Mouse (Mus musculus) heart, adult 2 months (tissue): Measurements from ENCODE around the gene Pdgfd. TPM values are rescaled to one million over a fixed set of nuclear protein-coding genes. Genes with fewer than 3 reads are reported as not detected.

ENCODE experiments used
- DNase-seq, 2 experiments: peaks; one replicate each; pipeline ENCODE4 v3.0.0; 2021
- H3K27ac ChIP-seq: fragments of 200-600 bp; 2 replicates; pipeline ENCODE4 v1.8.1; 2022
- H3K27me3 ChIP-seq: fragments of 200-500 bp; 2 replicates; pipeline ENCODE4 v1.6.1; 2012; ENCODE audit warnings: mild to moderate bottlenecking, low read length, inconsistent platforms, mixed read lengths; ENCODE audit not compliant: control insufficient read depth, insufficient read depth
- H3K36me3 ChIP-seq: fragments of 200-500 bp; 2 replicates; pipeline ENCODE4 v1.6.1; 2012; ENCODE audit warnings: low read length, inconsistent platforms; ENCODE audit not compliant: control insufficient read depth, insufficient read depth
- H3K4me1 ChIP-seq: fragments of 200-500 bp; 2 replicates; pipeline ENCODE4 v1.6.1; 2011; ENCODE audit warnings: low read length; ENCODE audit not compliant: control insufficient read depth, insufficient read depth
- H3K4me3 ChIP-seq: fragments of 200-600 bp; 2 replicates; pipeline ENCODE4 v1.8.1; 2022
- H3K79me2 ChIP-seq: fragments of 200-500 bp; replicated peaks from 2 replicates; pipeline ENCODE4 v1.6.1; 2012; ENCODE audit warnings: mild to moderate bottlenecking, inconsistent platforms, low read length, moderate library complexity, mixed read lengths; ENCODE audit not compliant: control insufficient read depth, insufficient read depth
- H3K9ac ChIP-seq: fragments of 200-500 bp; 2 replicates; pipeline ENCODE4 v1.6.1; 2012; ENCODE audit warnings: low read depth, mild to moderate bottlenecking, control low read depth, inconsistent platforms, low read length, mixed read lengths
- CTCF ChIP-seq: fragments of 200-600 bp; IDR thresholded peaks from 2 replicates; pipeline ENCODE4 v1.8.1; 2022; ENCODE audit warnings: antibody characterized with exemption, mild to moderate bottlenecking, moderate library complexity
- EP300 ChIP-seq: fragments of 200-500 bp; IDR thresholded peaks from 2 replicates; pipeline ENCODE4 v1.6.1; 2011; ENCODE audit warnings: low read depth, low read length, control low read depth; ENCODE audit not compliant: insufficient read depth
- POLR2A ChIP-seq: fragments of 200-500 bp; IDR thresholded peaks from 2 replicates; pipeline ENCODE4 v1.6.1; 2011; ENCODE audit warnings: mild to moderate bottlenecking, low read depth, low read length, control low read depth; ENCODE audit not compliant: insufficient read depth
- WGBS: fragments of 180-500 bp; shearing (Covaris S2); methylation state at CpG from one replicate; pipeline ENCODE4 v1.1.7; 2018; 5-methylcytosine and 5-hydroxymethylcytosine counted together
- intact Hi-C: fragments of 180-260 bp; cut with DNase I; formaldehyde crosslinking; loops from one replicate; pipeline ENCODE4 v1.15.1; 2025
- polyA plus RNA-seq: library from polyadenylated mRNA; depleted of rRNA; stranded (reverse); fragments of >200 nt; gene quantifications from 2 replicates; pipeline ENCODE4 v1.2.3, GENCODE M21; 2012
- total RNA-seq, 2 experiments: library from RNA; stranded (reverse); gene quantifications; 2 replicates each; pipeline ENCODE4 v1.2.3; 2021

The Pdgfd gene
- total and polyA plus RNA-seq, 3 experiments = 4.1 to 13.1 (median 10.6) TPM

DNA sequence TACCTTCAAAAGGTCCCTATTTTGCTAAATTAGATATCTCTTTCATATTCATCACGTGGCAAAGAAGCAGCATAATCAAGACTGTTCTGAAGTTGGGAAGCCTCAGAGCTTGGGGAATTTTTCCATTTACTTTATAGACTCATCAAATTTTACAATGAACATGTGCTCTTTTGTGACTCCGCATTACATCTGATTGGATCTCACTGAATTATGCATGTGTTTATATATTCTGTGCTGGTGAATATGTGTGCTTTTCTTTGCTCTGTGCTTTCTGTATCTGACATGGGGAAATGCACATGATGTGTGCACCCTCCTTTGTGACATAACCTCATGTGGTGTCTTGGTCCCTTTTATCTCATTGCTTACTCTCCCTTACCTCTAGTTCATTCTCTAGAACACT is 83.6 kb downstream of the Pdgfd start:
- intact Hi-C loops = no loop called here
- no peak for TF ChIP-seq POLR2A
- TF ChIP-seq EP300 = no peak
- no peak for TF ChIP-seq CTCF
- Histone ChIP-seq H3K4me3 (no peak overlapping the region), H3K4me1 (no peaks in the 10 kb centered on the region), H3K27me3 (no peaks in the 10 kb centered on the region), H3K27ac (no peak overlapping the region), H3K36me3 (no peaks in the 10 kb centered on the region), H3K9ac (no peak overlapping the region), H3K79me2 (0 out of 2 replicates have a peak, but pooled peaks cover 2% of the 10 kb centered on the region)
- no peak for DNase-seq
- 88% methylated on average over 2 of the region's 2 CpGs for WGBS

GRCm38 (mm10) chr9:6257072-6257471 is 88.7 kb downstream of the Pdgfd start:
- H3K27ac ChIP-seq = no peak overlapping the region
- no peak for DNase-seq
- H3K4me3 ChIP-seq = no peak overlapping the region
- no peaks in the 10 kb centered on the region for H3K27me3 ChIP-seq
- H3K9ac ChIP-seq = no peak overlapping the region
- intact Hi-C loops = no loop called here
- 0 out of 2 replicates have a peak, but pooled peaks cover 2% of the 10 kb centered on the region for H3K79me2 ChIP-seq
- no peaks in the 10 kb centered on the region for H3K36me3 ChIP-seq
- TF ChIP-seq CTCF (no peak), POLR2A (no peak), EP300 (no peak)
- no peaks in the 10 kb centered on the region for H3K4me1 ChIP-seq

GRCm38 (mm10) chr9:6264820-6265219 is 96.4 kb downstream of the Pdgfd start:
- no peaks in the 10 kb centered on the region for H3K27me3 ChIP-seq
- no peak for TF ChIP-seq CTCF
- TF ChIP-seq POLR2A = no peak
- no peak for TF ChIP-seq EP300
- no peak overlapping the region for H3K4me3 ChIP-seq
- DNase-seq = no peak
- no peak overlapping the region for H3K9ac ChIP-seq
- WGBS = 76% methylated on average over 2 of the region's 2 CpGs
- H3K4me1 ChIP-seq = no peaks in the 10 kb centered on the region
- H3K79me2 ChIP-seq = no peaks in the 10 kb centered on the region
- intact Hi-C loops = no loop called here
- H3K27ac ChIP-seq = no peak overlapping the region
- no peaks in the 10 kb centered on the region for H3K36me3 ChIP-seq

DNA sequence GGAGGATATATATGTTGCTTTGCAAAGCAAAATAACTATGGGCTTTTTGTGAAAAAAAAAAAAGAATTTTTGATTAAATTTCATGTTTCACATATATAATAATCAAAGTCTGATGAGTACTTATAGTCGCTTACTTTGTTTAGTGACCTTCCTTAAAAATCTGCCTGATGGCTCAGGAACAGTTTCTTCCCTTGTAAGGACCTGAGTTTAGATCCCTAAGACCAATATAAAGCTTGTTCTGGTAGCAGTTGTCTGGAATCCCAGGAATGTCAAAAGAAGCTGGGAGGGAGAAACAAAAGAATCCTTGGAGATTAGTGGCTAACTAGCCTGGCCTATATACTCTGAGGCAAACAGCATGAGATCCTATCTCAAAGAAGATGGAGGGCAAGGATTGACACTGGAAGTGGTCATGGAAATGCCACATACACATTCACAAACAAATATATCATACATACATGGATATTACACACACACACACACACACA is 101.5 kb downstream of the Pdgfd start, which contains the start of gene Ddi1:
TSS of gene Ddi1 (minus strand) at position 51 of the 485 bp plus-strand sequence.
- TF ChIP-seq EP300 (no peak), CTCF (no peak), POLR2A (no peak)
- H3K27ac ChIP-seq = no peak within 1 kb of the TSS
- peaks cover 1% of the 10 kb centered on the region; the same call in 1 of the 2 replicates for H3K36me3 ChIP-seq
- no peak within 1 kb of the TSS for H3K9ac ChIP-seq
- WGBS = 87% methylated on average over 1 of the region's 1 CpGs
- no peaks in the 10 kb centered on the region for H3K4me1 ChIP-seq
- H3K27me3 ChIP-seq = no peaks in the 10 kb centered on the region
- H3K79me2 ChIP-seq = no peaks in the 10 kb centered on the region
- intact Hi-C loops = no loop called here
- no peak for DNase-seq
- no peak within 1 kb of the TSS for H3K4me3 ChIP-seq

DNA sequence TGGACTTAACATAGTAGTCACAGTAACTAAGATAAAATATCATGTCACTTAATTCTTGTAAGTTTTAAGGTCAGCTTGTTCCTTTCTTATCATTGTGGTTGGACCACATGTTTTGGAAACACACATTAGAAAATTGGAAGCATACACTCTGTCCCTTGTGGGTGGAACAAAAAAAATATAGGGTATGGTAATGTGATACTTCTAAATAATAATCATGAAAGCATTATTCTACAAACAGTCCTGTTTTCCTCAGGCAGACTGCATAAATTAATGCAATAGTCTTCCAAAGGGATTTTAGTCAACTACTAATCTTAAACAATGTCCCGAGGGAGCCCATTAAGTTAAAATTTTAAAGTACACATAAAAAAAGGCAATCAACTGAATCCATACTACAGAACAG is 108.0 kb downstream of the Pdgfd start:
- Histone ChIP-seq H3K27me3 (no peaks in the 10 kb centered on the region), H3K79me2 (no peaks in the 10 kb centered on the region), H3K9ac (no peak overlapping the region), H3K4me1 (no peaks in the 10 kb centered on the region), H3K36me3 (peaks cover 1% of the 10 kb centered on the region; the same call in 1 of the 2 replicates), H3K27ac (no peak overlapping the region), H3K4me3 (no peak overlapping the region)
- intact Hi-C loops = no loop called here
- DNase-seq = no peak
- 89% methylated on average over 1 of the region's 1 CpGs for WGBS
- TF ChIP-seq CTCF = no peak
- no peak for TF ChIP-seq POLR2A
- no peak for TF ChIP-seq EP300

- Histone ChIP-seq H3K27me3 (no peaks in the 10 kb centered on the region), H3K27ac (no peak overlapping the region), H3K4me1 (no peaks in the 10 kb centered on the region), H3K36me3 (peaks cover 1% of the 10 kb centered on the region; the same call in 1 of the 2 replicates), H3K4me3 (no peak overlapping the region), H3K9ac (no peak overlapping the region), H3K79me2 (no peaks in the 10 kb centered on the region)
- intact Hi-C loops = no loop called here
- no peak for TF ChIP-seq EP300
- no peak for TF ChIP-seq POLR2A
- no peak for TF ChIP-seq CTCF
- no peak for DNase-seq
These were observed 109.1 kb downstream of the Pdgfd start for GRCm38 (mm10) chr9:6277526-6277925.

- no peak overlapping the region for H3K9ac ChIP-seq
- H3K27me3 ChIP-seq = no peaks in the 10 kb centered on the region
- TF ChIP-seq EP300 = no peak
- no peak for TF ChIP-seq POLR2A
- no peak for TF ChIP-seq CTCF
- H3K36me3 ChIP-seq = no peaks in the 10 kb centered on the region
- no peak overlapping the region for H3K27ac ChIP-seq
- DNase-seq = no peak
- intact Hi-C loops = no loop called here
- no peaks in the 10 kb centered on the region for H3K4me1 ChIP-seq
- WGBS = 59% methylated on average over 1 of the region's 1 CpGs
- no peak overlapping the region for H3K4me3 ChIP-seq
- H3K79me2 ChIP-seq = no peaks in the 10 kb centered on the region
These were observed 118.4 kb downstream of the Pdgfd start for GRCm38 (mm10) chr9:6286770-6287169.
